Mouse (Mus musculus) megakaryocyte, embryonic 14.5 days (primary cell): Measurements from ENCODE around the gene Gpx3.

ENCODE experiments used
- FLI1 ChIP-seq: IDR thresholded peaks from 2 replicates; pipeline ENCODE4 v1.6.1; 2012; ENCODE audit warnings: low read length, inconsistent platforms, mixed read lengths
- GATA1 ChIP-seq: IDR thresholded peaks from 3 replicates; pipeline ENCODE4 v1.6.1; 2012; ENCODE audit warnings: mixed read lengths, low read length, inconsistent platforms, borderline replicate concordance

GRCm38 (mm10) chr11:54944702-54945101 is 42.4 kb downstream of the Gpx3 start:
- TF ChIP-seq GATA1 (no peak), FLI1 (no peak)
